In the genomic region with DNA sequence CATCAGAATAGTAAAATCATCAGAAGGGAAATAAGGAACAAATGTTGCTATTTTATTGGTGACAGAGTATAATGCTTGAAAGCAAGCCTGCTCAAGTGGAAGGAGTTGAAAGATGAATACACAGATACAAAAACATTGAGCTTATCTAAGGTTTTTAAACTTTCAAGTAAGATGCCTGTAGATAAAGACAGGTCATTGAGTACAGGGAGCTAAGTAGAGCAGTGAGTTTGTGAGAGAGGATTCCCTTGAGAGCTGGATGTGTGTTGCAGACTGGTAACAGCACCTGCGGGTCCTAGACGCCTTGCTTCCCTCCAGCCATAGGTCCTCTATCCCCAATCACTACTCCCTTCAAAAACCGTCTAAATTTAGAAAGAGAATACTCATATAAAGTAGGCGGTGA, we compare ENCODE assay signal across 9 mouse cellular contexts. TPM values are rescaled to one million over a fixed set of nuclear protein-coding genes. Genes with fewer than 3 reads are reported as not detected.
DNase-seq lines count a peak whose midpoint lies in the region; ATAC-seq lines count a peak whose summit lies in the region.
"Had no signal": no experiment of that assay in that cellular context is flagged by ENCODE, and none has a peak within 500 bp of the region (broad histone marks: within the 10 kb centered on the region; RNA-seq: fewer than 3 reads in every experiment).

No protein-coding gene starts in this region.

- H3K4me2 ChIP-seq in kidney, embryonic 14.5 days (replicated peaks; ENCODE audit: low read depth, low read length) = peak overlapping the region; percentile 46
- peak overlapping the region; percentile 77 for H3K4me2 ChIP-seq in hindbrain, embryonic 16.5 days (ENCODE audit: low read length)
- peak overlapping the region; percentile 67 for H3K4me2 ChIP-seq in midbrain, embryonic 15.5 days

- ATAC-seq in kidney, embryonic 14.5 days (ENCODE audit: low FRiP score, low TSS enrichment) = no peak
- ATAC-seq in hindbrain, embryonic 16.5 days = no peak
- no peak for ATAC-seq in midbrain, embryonic 15.5 days (replicated peaks)

- no peaks in the 10 kb centered on the region for H3K9me3 ChIP-seq in kidney, embryonic 14.5 days (ENCODE audit: control insufficient read depth, low read length)
- no peaks in the 10 kb centered on the region for H3K9me3 ChIP-seq in embryonic facial prominence, embryonic 10.5 days
- no peaks in the 10 kb centered on the region for H3K9me3 ChIP-seq in hindbrain, embryonic 16.5 days (ENCODE audit: control insufficient read depth, low read length)
- no peaks in the 10 kb centered on the region for H3K9me3 ChIP-seq in midbrain, embryonic 15.5 days

- no peak for DNase-seq in kidney, postnatal 10 days
- DNase-seq in embryonic facial prominence, embryonic 10.5 days (ENCODE audit: low spot score) = no peak
- DNase-seq in urinary bladder, adult 18-20 months (ENCODE audit: low spot score in 2 of 2) = no peak
- no peak for DNase-seq in adrenal gland, postnatal 14 days
- DNase-seq in kidney, adult 11 months = no peak
- DNase-seq: left cerebral cortex, postnatal 4 days had no signal

- H3K4me3 ChIP-seq in kidney, embryonic 14.5 days (ENCODE audit: low read length) = peak overlapping the region; percentile 74
- H3K4me3 ChIP-seq in embryonic facial prominence, embryonic 10.5 days = peak overlapping the region; percentile 92
- peak overlapping the region; percentile 11; the same call in 1 of the 2 replicates for H3K4me3 ChIP-seq in hindbrain, embryonic 16.5 days (ENCODE audit: low read length)
- peak overlapping the region; percentile 16 for H3K4me3 ChIP-seq in midbrain, embryonic 15.5 days

- H3K36me3 ChIP-seq in kidney, embryonic 14.5 days (ENCODE audit: control insufficient read depth, insufficient read depth, low read length) = no peaks in the 10 kb centered on the region
- H3K36me3 ChIP-seq in embryonic facial prominence, embryonic 10.5 days (replicated peaks) = no peaks in the 10 kb centered on the region
- no peaks in the 10 kb centered on the region for H3K36me3 ChIP-seq in hindbrain, embryonic 16.5 days (ENCODE audit: control insufficient read depth, insufficient read depth, low read length)
- H3K36me3 ChIP-seq in midbrain, embryonic 15.5 days (replicated peaks) = no peaks in the 10 kb centered on the region

- H3K9ac ChIP-seq in kidney, embryonic 14.5 days (ENCODE audit: low read depth, low read length) = peak overlapping the region; percentile 5; the same call in 1 of the 2 replicates
- no peak overlapping the region; the same call in 1 of the 2 replicates for H3K9ac ChIP-seq in hindbrain, embryonic 16.5 days (ENCODE audit: low read depth, low read length)
- no peak overlapping the region for H3K9ac ChIP-seq in midbrain, embryonic 15.5 days

- 21% methylated on average over 4 of the region's 4 CpGs for WGBS in kidney, embryonic 14.5 days
- 30% methylated on average over 4 of the region's 4 CpGs for WGBS in embryonic facial prominence, embryonic 10.5 days
- WGBS in hindbrain, embryonic 16.5 days = 31% methylated on average over 4 of the region's 4 CpGs
- WGBS in midbrain, embryonic 15.5 days = 10% methylated on average over 4 of the region's 4 CpGs

- no peak overlapping the region for H3K27ac ChIP-seq in kidney, embryonic 14.5 days (ENCODE audit: low read depth, low read length)
- no peak overlapping the region for H3K27ac ChIP-seq in embryonic facial prominence, embryonic 10.5 days (replicated peaks)
- H3K27ac ChIP-seq in hindbrain, embryonic 16.5 days (ENCODE audit: low read depth, low read length) = no peak overlapping the region
- H3K27ac ChIP-seq in midbrain, embryonic 15.5 days = no peak overlapping the region

- H3K4me1 ChIP-seq in kidney, embryonic 14.5 days (ENCODE audit: control insufficient read depth, insufficient read depth, low read length) = peaks cover 21% of the 10 kb centered on the region
- peaks cover 35% of the 10 kb centered on the region for H3K4me1 ChIP-seq in embryonic facial prominence, embryonic 10.5 days
- peaks cover 20% of the 10 kb centered on the region for H3K4me1 ChIP-seq in hindbrain, embryonic 16.5 days (ENCODE audit: control insufficient read depth, insufficient read depth, low read depth, low read length)
- H3K4me1 ChIP-seq in midbrain, embryonic 15.5 days = peaks cover 35% of the 10 kb centered on the region

- H3K27me3 ChIP-seq in kidney, embryonic 14.5 days (ENCODE audit: control insufficient read depth, insufficient read depth, low read length) = no peaks in the 10 kb centered on the region
- no peaks in the 10 kb centered on the region for H3K27me3 ChIP-seq in embryonic facial prominence, embryonic 10.5 days (replicated peaks; ENCODE audit: low read depth, poor library complexity, severe bottlenecking)
- no peaks in the 10 kb centered on the region for H3K27me3 ChIP-seq in hindbrain, embryonic 16.5 days (replicated peaks; ENCODE audit: control insufficient read depth, insufficient read depth, low read length)
- H3K27me3 ChIP-seq in midbrain, embryonic 15.5 days (replicated peaks) = no peaks in the 10 kb centered on the region

RNA-seq across cellular contexts. Expression of a gene that starts 1.2 kb away (rescaled TPM):
- polyA plus RNA-seq in kidney, embryonic 14.5 days (2014; fragmentation: Nextera tagmentation; extraction: Ambion mirVana) = 14.5 and 16.2 TPM in 2 replicates
- 6.9 and 8.2 TPM in 2 replicates for polyA plus RNA-seq in embryonic facial prominence, embryonic 10.5 days (2016; fragmentation: Nextera tagmentation; extraction: Ambion mirVana)
- polyA plus RNA-seq in hindbrain, embryonic 16.5 days (2015; fragmentation: Nextera tagmentation; extraction: Ambion mirVana) = 11.1 and 11.9 TPM in 2 replicates
- 12.8 and 13.6 TPM in 2 replicates for polyA plus RNA-seq in midbrain, embryonic 15.5 days (2015; fragmentation: Nextera tagmentation; extraction: Ambion mirVana)
- 49.5 and 54.0 TPM in 2 replicates for total RNA-seq in adrenal gland, postnatal 14 days (2021)

RNA-seq across cellular contexts. Expression of a gene that starts 32.8 kb away (rescaled TPM):
- polyA plus RNA-seq in kidney, embryonic 14.5 days (2014; fragmentation: Nextera tagmentation; extraction: Ambion mirVana) = 5.8 and 6.9 TPM in 2 replicates
- polyA plus RNA-seq in embryonic facial prominence, embryonic 10.5 days (2016; fragmentation: Nextera tagmentation; extraction: Ambion mirVana) = 5.2 and 6.1 TPM in 2 replicates
- 7.5 and 7.6 TPM in 2 replicates for polyA plus RNA-seq in hindbrain, embryonic 16.5 days (2015; fragmentation: Nextera tagmentation; extraction: Ambion mirVana)
- 7.0 and 8.0 TPM in 2 replicates for polyA plus RNA-seq in midbrain, embryonic 15.5 days (2015; fragmentation: Nextera tagmentation; extraction: Ambion mirVana)
- total RNA-seq in adrenal gland, postnatal 14 days (2021) = 15.9 and 16.7 TPM in 2 replicates

Comparison
In these comparisons a context has a peak if more than half of its experiments do, and no peak if none do; other contexts are left out.
1. H3K4me3 ChIP-seq: peak in every context shown above with its lines; median percentile 92 in embryonic facial prominence, embryonic 10.5 days; 74 in kidney, embryonic 14.5 days; 16 in midbrain, embryonic 15.5 days; 11 in hindbrain, embryonic 16.5 days.